Mouse (Mus musculus): ENCODE measurements around the gene Cdkn2aipnl. TPM values are rescaled to one million over a fixed set of nuclear protein-coding genes. Genes with fewer than 3 reads are reported as not detected.

Gene Cdkn2aipnl
- total and polyA plus RNA-seq, 2 experiments from 2014 or later, result 84.6 to 104 TPM

- H3K36me3 ChIP-seq (ENCODE audit: insufficient read depth, low read length), result no peaks in the 10 kb centered on the region
- ATAC-seq (no peak), DNase-seq (ENCODE audit: low spot score) (no peak)
- H3K4me2 ChIP-seq (ENCODE audit: low read depth, low read length), result peak overlapping the region; percentile 79
- no peak for TF ChIP-seq CTCF (IDR thresholded peaks at IDR 0.05; ENCODE audit: low read depth)
- peaks cover 5% of the 10 kb centered on the region; the same call in 1 of the 2 replicates for H3K4me1 ChIP-seq (ENCODE audit: insufficient read depth, low read length)
- 82% methylated on average over 13 of the region's 13 CpGs for WGBS
- H3K9ac ChIP-seq (replicated peaks; ENCODE audit: low read length), result peak overlapping the region; percentile 88; the same call in 1 of the 2 replicates
- peak overlapping the region; percentile 89 for H3K4me3 ChIP-seq (ENCODE audit: low read length)
- peak overlapping the region; percentile 89 for H3K27ac ChIP-seq
- no peaks in the 10 kb centered on the region for H3K27me3 ChIP-seq (ENCODE audit: insufficient read depth, low read length)
- H3K9me3 ChIP-seq (ENCODE audit: low read length), result no peaks in the 10 kb centered on the region
Observed at GRCm38 (mm10) chr11:52002842-52003504, 35.5 kb downstream of the Cdkn2aipnl start.

GRCm38 (mm10) chr11:52003505-52003771, 36.0 kb downstream of the Cdkn2aipnl start:
- WGBS, result 16% methylated on average over 4 of the region's 4 CpGs
- H3K4me2 ChIP-seq (ENCODE audit: low read depth, low read length), result peak overlapping the region; percentile 79
- no peaks in the 10 kb centered on the region for H3K27me3 ChIP-seq (ENCODE audit: insufficient read depth, low read length)
- no peak for TF ChIP-seq CTCF (IDR thresholded peaks at IDR 0.05; ENCODE audit: low read depth)
- H3K9me3 ChIP-seq (ENCODE audit: low read length), result no peaks in the 10 kb centered on the region
- peak overlapping the region; percentile 89 for H3K4me3 ChIP-seq (ENCODE audit: low read length)
- H3K4me1 ChIP-seq (ENCODE audit: insufficient read depth, low read length), result peaks cover 5% of the 10 kb centered on the region; the same call in 1 of the 2 replicates
- DNase-seq (ENCODE audit: low spot score) (no peak), ATAC-seq (no peak)
- peak overlapping the region; percentile 89 for H3K27ac ChIP-seq
- H3K36me3 ChIP-seq (ENCODE audit: insufficient read depth, low read length), result no peaks in the 10 kb centered on the region
- H3K9ac ChIP-seq (replicated peaks; ENCODE audit: low read length), result peak overlapping the region; percentile 88

GRCm38 (mm10) chr11:52003772-52004528, 36.5 kb downstream of the Cdkn2aipnl start, which contains the start of gene Cdkl3:
Gene Cdkl3, plus strand, starts transcription at chr11:52004221.
- H3K36me3 ChIP-seq (ENCODE audit: insufficient read depth, low read length), result no peaks in the 10 kb centered on the region
- no peaks in the 10 kb centered on the region for H3K9me3 ChIP-seq (ENCODE audit: low read length)
- ATAC-seq (peak; percentile 92), DNase-seq (ENCODE audit: low spot score) (peak; percentile 96)
- H3K4me2 ChIP-seq (ENCODE audit: low read depth, low read length), result peak within 1 kb of the TSS; percentile 79
- H3K27ac ChIP-seq, result peak within 1 kb of the TSS; percentile 89
- H3K9ac ChIP-seq (replicated peaks; ENCODE audit: low read length), result peak within 1 kb of the TSS; percentile 88
- no peaks in the 10 kb centered on the region for H3K27me3 ChIP-seq (ENCODE audit: insufficient read depth, low read length)
- peak within 1 kb of the TSS; percentile 89 for H3K4me3 ChIP-seq (ENCODE audit: low read length)
- no peak for TF ChIP-seq CTCF (IDR thresholded peaks at IDR 0.05; ENCODE audit: low read depth)
- WGBS, result under 1% methylated on average over 51 of the region's 51 CpGs
- H3K4me1 ChIP-seq (ENCODE audit: insufficient read depth, low read length), result peaks cover 5% of the 10 kb centered on the region; the same call in 1 of the 2 replicates

DNA sequence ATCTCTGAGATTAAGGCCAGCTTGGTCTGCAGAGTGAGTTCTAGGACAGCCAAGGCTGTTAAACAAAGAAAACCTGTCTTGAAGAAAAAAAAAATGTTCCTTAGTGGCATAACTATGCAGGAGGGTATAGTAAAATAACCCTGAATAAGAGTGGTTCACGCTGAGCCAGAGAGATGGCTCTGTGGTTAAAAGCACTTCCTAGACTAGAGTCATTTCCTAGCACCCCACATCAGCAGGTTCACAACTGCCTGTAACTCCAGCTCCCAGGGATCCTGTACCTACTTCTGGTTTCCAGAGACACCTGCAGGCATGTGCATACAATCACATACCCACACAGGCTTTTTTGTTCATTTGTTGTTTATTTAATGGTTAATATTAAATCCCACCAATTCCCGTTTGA, 38.1 kb downstream of the Cdkn2aipnl start:
- Histone ChIP-seq H3K9me3 (ENCODE audit: low read length) (no peaks in the 10 kb centered on the region), H3K27me3 (ENCODE audit: insufficient read depth, low read length) (no peaks in the 10 kb centered on the region), H3K27ac (no peak overlapping the region), H3K36me3 (ENCODE audit: insufficient read depth, low read length) (no peaks in the 10 kb centered on the region), H3K4me1 (ENCODE audit: insufficient read depth, low read length) (peaks cover 5% of the 10 kb centered on the region; the same call in 1 of the 2 replicates), H3K4me3 (ENCODE audit: low read length) (no peak overlapping the region), H3K4me2 (ENCODE audit: low read depth, low read length) (peak overlapping the region; percentile 79; the same call in 1 of the 2 replicates), H3K9ac (replicated peaks; ENCODE audit: low read length) (no peak overlapping the region)
- ATAC-seq (no peak), DNase-seq (ENCODE audit: low spot score) (no peak)
- 63% methylated on average over 2 of the region's 2 CpGs for WGBS
- TF ChIP-seq CTCF (IDR thresholded peaks at IDR 0.05; ENCODE audit: low read depth), result no peak

GRCm38 (mm10) chr11:52011011-52011410, 43.5 kb downstream of the Cdkn2aipnl start:
- Histone ChIP-seq H3K4me3 (ENCODE audit: low read length) (no peak overlapping the region), H3K4me1 (ENCODE audit: insufficient read depth, low read length) (no peaks in the 10 kb centered on the region), H3K27ac (no peak overlapping the region), H3K9ac (replicated peaks; ENCODE audit: low read length) (no peak overlapping the region), H3K4me2 (ENCODE audit: low read depth, low read length) (no peak overlapping the region), H3K9me3 (ENCODE audit: low read length) (no peaks in the 10 kb centered on the region), H3K36me3 (ENCODE audit: insufficient read depth, low read length) (no peaks in the 10 kb centered on the region; the same call in 1 of the 2 replicates), H3K27me3 (ENCODE audit: insufficient read depth, low read length) (no peaks in the 10 kb centered on the region)
- WGBS, result 88% methylated on average over 11 of the region's 11 CpGs
- ATAC-seq (no peak), DNase-seq (ENCODE audit: low spot score) (no peak)
- no peak for TF ChIP-seq CTCF (IDR thresholded peaks at IDR 0.05; ENCODE audit: low read depth)

DNA sequence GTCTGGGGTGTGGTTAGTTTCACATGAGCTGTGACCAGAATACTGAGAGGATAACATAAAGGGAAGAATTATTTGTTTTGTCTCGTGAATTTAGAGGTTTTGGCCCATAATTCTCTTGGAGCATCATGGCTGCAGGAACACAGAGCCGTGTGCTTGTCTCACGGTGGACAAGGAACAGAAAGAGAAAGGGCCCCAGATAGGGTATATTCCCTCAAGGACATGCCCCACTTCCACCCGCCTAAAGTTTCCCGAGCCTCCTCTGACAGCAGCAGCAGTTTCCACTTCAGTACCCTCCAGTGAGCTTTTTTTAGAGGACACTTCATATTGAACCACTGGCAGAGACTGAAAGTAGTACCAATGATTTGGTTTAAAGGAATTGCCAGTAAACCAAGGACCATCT, 44.1 kb downstream of the Cdkn2aipnl start:
- no peak for TF ChIP-seq CTCF (IDR thresholded peaks at IDR 0.05; ENCODE audit: low read depth)
- no peak for ATAC-seq
- no peak for DNase-seq (ENCODE audit: low spot score)
- Histone ChIP-seq H3K4me2 (ENCODE audit: low read depth, low read length) (no peak overlapping the region), H3K27ac (no peak overlapping the region), H3K4me3 (ENCODE audit: low read length) (no peak overlapping the region), H3K9me3 (ENCODE audit: low read length) (no peaks in the 10 kb centered on the region), H3K27me3 (ENCODE audit: insufficient read depth, low read length) (no peaks in the 10 kb centered on the region), H3K4me1 (ENCODE audit: insufficient read depth, low read length) (no peaks in the 10 kb centered on the region), H3K9ac (replicated peaks; ENCODE audit: low read length) (no peak overlapping the region), H3K36me3 (ENCODE audit: insufficient read depth, low read length) (no peaks in the 10 kb centered on the region; the same call in 1 of the 2 replicates)
- 71% methylated on average over 5 of the region's 5 CpGs for WGBS

Measured in hindbrain, postnatal 0 days (tissue).